Mouse (Mus musculus): Measurements from ENCODE around the gene Lrrc18.

Lrrc18 gene

DNA sequence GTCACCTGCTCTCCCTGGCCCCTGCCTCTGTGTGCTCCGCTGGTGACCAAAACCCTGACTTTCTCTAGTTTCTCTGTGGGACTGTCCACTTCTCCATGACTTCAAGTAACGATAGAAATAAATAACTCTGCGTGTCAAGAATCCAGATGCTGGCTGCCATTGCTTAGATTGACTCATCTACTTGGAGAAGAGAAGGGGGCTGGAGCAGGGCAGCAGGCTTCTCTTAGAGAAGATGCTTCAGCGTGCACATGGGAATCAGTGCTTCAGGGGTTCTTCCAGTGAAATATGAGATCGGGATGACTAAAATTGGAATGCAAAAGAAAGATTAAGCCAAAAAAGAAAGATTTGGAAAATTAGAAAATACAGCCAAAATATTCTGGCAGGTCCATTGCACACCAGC lies 28.4 kb downstream of the Lrrc18 start:
- TF ChIP-seq NANOG (IDR thresholded peaks at IDR 0.05; ENCODE audit: borderline replicate concordance, low read length): no peak
- no peak for TF ChIP-seq CTCF (conservative IDR thresholded peaks at IDR 0.05; ENCODE audit: low read length)
- no peak for TF ChIP-seq POU5F1 (IDR thresholded peaks at IDR 0.05; ENCODE audit: borderline replicate concordance, low read length)
- H3K4me1 ChIP-seq (replicated peaks; ENCODE audit: low read depth, low read length): no peaks in the 10 kb centered on the region
- peaks cover 10% of the 10 kb centered on the region; the same call in 1 of the 2 replicates for H3K27me3 ChIP-seq (ENCODE audit: insufficient read depth, low read length)
- no peaks in the 10 kb centered on the region for H3K9me3 ChIP-seq (ENCODE audit: low read length)
- no peaks in the 10 kb centered on the region for H3K36me3 ChIP-seq (ENCODE audit: insufficient read depth, low read length)
- H3K4me3 ChIP-seq (replicated peaks; ENCODE audit: low read length): no peak overlapping the region

DNA sequence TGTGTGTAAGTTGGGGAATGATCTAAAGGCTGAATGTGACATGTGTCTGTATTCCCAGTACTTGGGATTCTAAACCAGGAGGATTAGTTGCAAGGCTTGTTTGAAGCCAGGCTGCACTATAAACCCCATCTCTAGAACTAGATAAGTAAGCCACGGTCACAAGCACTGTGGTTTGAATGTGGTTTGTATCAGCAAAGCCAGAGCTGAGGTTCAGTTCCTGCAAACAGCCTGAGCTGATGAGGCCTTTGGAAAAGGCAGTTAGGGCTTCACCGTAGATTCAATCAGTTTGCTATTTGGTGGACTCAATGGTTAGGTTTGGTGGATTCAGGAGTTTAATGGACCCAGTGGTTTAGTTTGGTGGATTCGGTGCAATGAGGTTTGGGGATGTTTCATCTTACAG lies 39.7 kb downstream of the Lrrc18 start:
- no peak for TF ChIP-seq NANOG (IDR thresholded peaks at IDR 0.05; ENCODE audit: borderline replicate concordance, low read length)
- Histone ChIP-seq H3K36me3 (ENCODE audit: insufficient read depth, low read length) (no peaks in the 10 kb centered on the region), H3K4me3 (replicated peaks; ENCODE audit: low read length) (no peak overlapping the region), H3K27me3 (ENCODE audit: insufficient read depth, low read length) (no peaks in the 10 kb centered on the region), H3K9me3 (ENCODE audit: low read length) (no peaks in the 10 kb centered on the region), H3K4me1 (replicated peaks; ENCODE audit: low read depth, low read length) (no peaks in the 10 kb centered on the region)

DNA sequence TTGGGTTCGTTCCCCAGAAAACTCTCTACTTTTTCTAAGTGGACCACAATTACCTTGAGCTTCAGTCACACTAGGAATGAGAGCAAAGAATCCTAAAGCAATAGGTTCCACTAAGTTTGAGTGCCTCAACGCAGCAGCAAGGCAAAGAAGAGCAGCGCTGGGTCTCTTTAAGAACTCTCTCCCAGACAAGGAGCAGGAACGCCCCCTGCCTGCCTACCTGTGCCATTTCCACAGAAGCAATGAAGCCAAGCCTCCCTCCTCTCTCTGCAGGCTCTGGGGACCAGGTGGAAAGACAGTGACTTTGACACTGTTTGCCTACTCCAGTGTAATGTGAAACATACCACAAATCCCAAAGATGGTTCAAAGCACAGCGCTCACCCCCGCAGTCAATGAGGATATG lies 42.2 kb downstream of the Lrrc18 start:
- Histone ChIP-seq H3K27me3 (ENCODE audit: insufficient read depth, low read length) (no peaks in the 10 kb centered on the region), H3K36me3 (ENCODE audit: insufficient read depth, low read length) (no peaks in the 10 kb centered on the region), H3K9me3 (ENCODE audit: low read length) (no peaks in the 10 kb centered on the region), H3K4me1 (replicated peaks; ENCODE audit: low read depth, low read length) (no peaks in the 10 kb centered on the region), H3K4me3 (replicated peaks; ENCODE audit: low read length) (no peak overlapping the region)
- no peak for TF ChIP-seq POU5F1 (IDR thresholded peaks at IDR 0.05; ENCODE audit: borderline replicate concordance, low read length)
- TF ChIP-seq CTCF (conservative IDR thresholded peaks at IDR 0.05; ENCODE audit: low read length): peak; percentile 31; the same call in 1 of the 2 replicates

DNA sequence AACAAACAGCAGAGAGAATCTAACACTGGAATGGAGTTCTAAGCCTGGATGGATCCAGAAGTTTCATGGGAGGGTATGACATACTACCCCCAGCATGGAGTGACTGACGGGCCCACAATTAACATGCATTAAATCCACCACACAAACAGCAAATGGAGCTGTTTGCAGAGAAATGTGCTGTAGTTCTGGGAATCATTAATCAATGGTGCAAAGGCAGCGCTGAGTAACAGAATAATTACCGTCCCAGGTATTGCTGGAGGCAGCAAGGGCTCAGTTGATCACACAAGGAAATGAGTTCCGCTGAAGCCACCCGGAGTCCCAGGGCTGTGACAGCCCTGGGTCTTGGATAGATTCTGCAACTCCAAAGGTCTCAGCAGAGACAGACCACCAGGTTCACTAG lies 44.2 kb downstream of the Lrrc18 start:
- Histone ChIP-seq H3K9me3 (ENCODE audit: low read length) (no peaks in the 10 kb centered on the region), H3K4me1 (replicated peaks; ENCODE audit: low read depth, low read length) (no peaks in the 10 kb centered on the region), H3K27me3 (ENCODE audit: insufficient read depth, low read length) (no peaks in the 10 kb centered on the region), H3K36me3 (ENCODE audit: insufficient read depth, low read length) (no peaks in the 10 kb centered on the region), H3K4me3 (replicated peaks; ENCODE audit: low read length) (no peak overlapping the region)
- no peak for TF ChIP-seq POU5F1 (IDR thresholded peaks at IDR 0.05; ENCODE audit: borderline replicate concordance, low read length)
- TF ChIP-seq CTCF (conservative IDR thresholded peaks at IDR 0.05; ENCODE audit: low read length): no peak
- TF ChIP-seq NANOG (IDR thresholded peaks at IDR 0.05; ENCODE audit: borderline replicate concordance, low read length): no peak

DNA sequence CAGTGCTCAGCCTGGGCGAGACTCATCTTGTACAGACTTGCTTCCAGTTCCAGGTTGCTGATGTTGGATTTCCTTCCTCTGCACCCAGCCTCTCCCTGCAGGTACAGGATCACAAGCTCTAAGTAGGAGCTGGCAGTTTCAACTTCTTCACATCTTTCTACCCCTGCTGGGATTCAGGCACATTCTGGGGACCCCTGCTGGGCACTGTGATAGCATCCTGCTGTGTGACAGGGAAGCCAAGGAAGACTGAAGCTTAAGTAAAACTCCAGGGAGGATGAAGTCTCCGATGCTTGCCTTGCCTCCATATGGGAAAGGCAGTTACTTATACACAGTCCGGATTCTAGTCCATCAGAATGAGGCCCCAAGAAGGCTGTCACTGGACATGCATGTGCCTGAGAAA lies 45.6 kb downstream of the Lrrc18 start:
- H3K4me1 ChIP-seq (replicated peaks; ENCODE audit: low read depth, low read length): no peaks in the 10 kb centered on the region
- H3K9me3 ChIP-seq (ENCODE audit: low read length): no peaks in the 10 kb centered on the region
- no peaks in the 10 kb centered on the region for H3K27me3 ChIP-seq (ENCODE audit: insufficient read depth, low read length)
- TF ChIP-seq POU5F1 (IDR thresholded peaks at IDR 0.05; ENCODE audit: borderline replicate concordance, low read length) (no peak), NANOG (IDR thresholded peaks at IDR 0.05; ENCODE audit: borderline replicate concordance, low read length) (no peak), CTCF (conservative IDR thresholded peaks at IDR 0.05; ENCODE audit: low read length) (no peak)
- no peaks in the 10 kb centered on the region for H3K36me3 ChIP-seq (ENCODE audit: insufficient read depth, low read length)
- no peak overlapping the region for H3K4me3 ChIP-seq (replicated peaks; ENCODE audit: low read length)

DNA sequence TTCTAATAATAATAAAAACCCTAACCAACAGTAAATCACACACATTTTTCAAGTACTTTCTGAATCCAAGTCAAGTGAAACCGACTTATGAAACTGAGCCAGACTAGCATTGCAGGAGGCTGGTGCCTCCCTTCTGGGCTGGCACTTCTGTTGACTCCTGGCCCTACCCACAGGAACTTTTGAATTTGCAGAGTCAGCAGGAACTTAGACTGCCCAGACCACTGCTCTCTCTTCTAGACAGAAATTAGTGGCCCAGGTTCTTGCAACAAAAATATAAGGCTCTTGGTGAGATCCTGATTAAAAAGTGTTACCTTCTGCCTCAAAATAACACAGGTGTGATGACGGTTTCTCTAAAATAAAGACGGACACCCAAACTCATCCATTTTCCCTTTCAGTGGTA lies 54.0 kb downstream of the Lrrc18 start:
- Histone ChIP-seq H3K27me3 (ENCODE audit: insufficient read depth, low read length) (no peaks in the 10 kb centered on the region; the same call in 1 of the 2 replicates), H3K36me3 (ENCODE audit: insufficient read depth, low read length) (no peaks in the 10 kb centered on the region), H3K9me3 (ENCODE audit: low read length) (no peaks in the 10 kb centered on the region), H3K4me3 (replicated peaks; ENCODE audit: low read length) (no peak overlapping the region), H3K4me1 (replicated peaks; ENCODE audit: low read depth, low read length) (no peaks in the 10 kb centered on the region)
- TF ChIP-seq POU5F1 (IDR thresholded peaks at IDR 0.05; ENCODE audit: borderline replicate concordance, low read length) (no peak), NANOG (IDR thresholded peaks at IDR 0.05; ENCODE audit: borderline replicate concordance, low read length) (no peak), CTCF (conservative IDR thresholded peaks at IDR 0.05; ENCODE audit: low read length) (no peak)

DNA sequence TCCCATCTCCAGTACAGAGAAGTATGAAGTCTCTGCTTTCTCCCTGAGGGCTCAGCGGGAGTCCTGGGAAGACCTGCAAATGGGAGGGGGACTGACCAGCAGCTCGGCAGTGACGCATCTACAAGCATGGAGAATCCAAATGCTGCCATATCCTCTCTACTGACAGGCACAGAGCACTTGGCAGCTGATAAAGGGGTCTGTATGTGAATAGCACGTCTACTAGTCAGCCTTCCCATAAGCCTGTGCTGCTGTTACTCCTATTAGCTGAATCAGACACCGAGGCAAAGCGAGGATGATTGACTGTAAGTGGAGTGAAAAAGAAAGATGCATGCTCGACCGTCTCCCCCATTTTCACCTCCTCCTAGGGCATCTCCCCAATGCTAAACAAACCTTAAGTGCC lies 62.3 kb downstream of the Lrrc18 start:
- H3K9me3 ChIP-seq (ENCODE audit: low read length): no peaks in the 10 kb centered on the region
- H3K4me3 ChIP-seq (replicated peaks; ENCODE audit: low read length): no peak overlapping the region
- H3K27me3 ChIP-seq (ENCODE audit: insufficient read depth, low read length): no peaks in the 10 kb centered on the region
- TF ChIP-seq POU5F1 (IDR thresholded peaks at IDR 0.05; ENCODE audit: borderline replicate concordance, low read length) (no peak), CTCF (conservative IDR thresholded peaks at IDR 0.05; ENCODE audit: low read length) (no peak), NANOG (IDR thresholded peaks at IDR 0.05; ENCODE audit: borderline replicate concordance, low read length) (no peak)
- H3K36me3 ChIP-seq (ENCODE audit: insufficient read depth, low read length): no peaks in the 10 kb centered on the region
- no peaks in the 10 kb centered on the region for H3K4me1 ChIP-seq (replicated peaks; ENCODE audit: low read depth, low read length)

DNA sequence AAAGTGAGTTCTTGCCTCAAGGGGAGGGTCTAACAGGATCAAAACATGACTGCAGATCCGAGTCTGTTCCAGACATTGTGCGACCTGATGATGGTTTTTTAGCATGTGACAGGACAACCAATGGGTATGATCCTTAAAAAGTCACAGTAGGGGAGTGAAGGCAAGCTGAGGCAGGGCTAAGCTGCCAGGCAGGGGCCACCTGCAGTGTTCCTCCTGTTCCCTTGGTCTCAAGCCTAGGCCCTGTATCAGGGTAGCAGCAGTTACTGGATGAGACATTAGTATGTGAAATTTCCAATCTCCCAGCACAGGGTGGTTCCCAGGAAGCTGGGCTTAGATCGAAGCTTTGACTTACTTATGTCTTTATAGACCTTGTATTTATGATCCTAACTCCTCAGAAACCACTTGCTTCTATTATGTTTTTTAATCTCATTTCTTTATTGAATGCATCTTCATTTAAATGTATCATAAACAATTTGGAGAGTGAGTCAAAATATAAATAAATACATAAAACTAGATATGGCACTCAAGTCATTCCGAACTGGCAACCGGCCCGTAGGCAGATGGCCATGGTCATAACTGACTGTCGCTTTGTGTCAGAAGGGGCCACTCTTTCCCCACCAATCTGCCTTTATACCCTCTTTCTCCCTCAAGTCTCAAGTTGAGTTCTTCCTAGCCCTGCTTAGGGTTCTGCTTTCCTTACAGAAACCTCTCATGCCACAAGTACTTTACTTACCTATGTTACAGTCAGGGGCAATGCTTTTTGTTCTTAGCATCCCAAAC lies 67.9 kb downstream of the Lrrc18 start:
- TF ChIP-seq NANOG (IDR thresholded peaks at IDR 0.05; ENCODE audit: borderline replicate concordance, low read length) (no peak), CTCF (conservative IDR thresholded peaks at IDR 0.05; ENCODE audit: low read length) (no peak), POU5F1 (IDR thresholded peaks at IDR 0.05; ENCODE audit: borderline replicate concordance, low read length) (no peak)
- H3K4me1 ChIP-seq (replicated peaks; ENCODE audit: low read depth, low read length): no peaks in the 10 kb centered on the region
- no peaks in the 10 kb centered on the region for H3K36me3 ChIP-seq (ENCODE audit: insufficient read depth, low read length)
- H3K4me3 ChIP-seq (replicated peaks; ENCODE audit: low read length): no peak overlapping the region
- no peaks in the 10 kb centered on the region for H3K9me3 ChIP-seq (ENCODE audit: low read length)
- no peaks in the 10 kb centered on the region for H3K27me3 ChIP-seq (ENCODE audit: insufficient read depth, low read length)

DNA sequence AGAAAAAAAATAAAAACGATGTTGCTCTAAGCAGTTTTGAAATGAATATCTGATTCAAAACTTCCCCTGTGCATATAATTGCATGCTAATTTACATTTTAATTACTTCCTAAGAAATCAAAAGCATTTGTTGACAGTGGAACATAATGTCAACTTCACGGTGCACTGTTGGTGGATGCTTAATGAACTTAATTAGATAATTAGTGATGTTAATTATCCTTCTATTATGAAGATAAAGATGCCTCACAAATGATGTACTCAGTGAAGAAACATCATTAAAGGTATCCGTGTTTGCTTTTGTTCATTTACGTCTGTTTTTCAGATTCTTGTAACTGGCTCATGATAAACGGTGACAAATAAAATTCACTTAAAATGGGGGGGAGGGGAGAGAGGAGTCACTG lies 71.8 kb downstream of the Lrrc18 start:
- Histone ChIP-seq H3K27me3 (ENCODE audit: insufficient read depth, low read length) (no peaks in the 10 kb centered on the region), H3K36me3 (ENCODE audit: insufficient read depth, low read length) (no peaks in the 10 kb centered on the region), H3K9me3 (ENCODE audit: low read length) (no peaks in the 10 kb centered on the region), H3K4me1 (replicated peaks; ENCODE audit: low read depth, low read length) (no peaks in the 10 kb centered on the region), H3K4me3 (replicated peaks; ENCODE audit: low read length) (no peak overlapping the region)
- TF ChIP-seq POU5F1 (IDR thresholded peaks at IDR 0.05; ENCODE audit: borderline replicate concordance, low read length) (no peak), CTCF (conservative IDR thresholded peaks at IDR 0.05; ENCODE audit: low read length) (no peak), NANOG (IDR thresholded peaks at IDR 0.05; ENCODE audit: borderline replicate concordance, low read length) (no peak)
